Comparison of ENCODE assay signal across 8 mouse cellular contexts in the genomic region with DNA sequence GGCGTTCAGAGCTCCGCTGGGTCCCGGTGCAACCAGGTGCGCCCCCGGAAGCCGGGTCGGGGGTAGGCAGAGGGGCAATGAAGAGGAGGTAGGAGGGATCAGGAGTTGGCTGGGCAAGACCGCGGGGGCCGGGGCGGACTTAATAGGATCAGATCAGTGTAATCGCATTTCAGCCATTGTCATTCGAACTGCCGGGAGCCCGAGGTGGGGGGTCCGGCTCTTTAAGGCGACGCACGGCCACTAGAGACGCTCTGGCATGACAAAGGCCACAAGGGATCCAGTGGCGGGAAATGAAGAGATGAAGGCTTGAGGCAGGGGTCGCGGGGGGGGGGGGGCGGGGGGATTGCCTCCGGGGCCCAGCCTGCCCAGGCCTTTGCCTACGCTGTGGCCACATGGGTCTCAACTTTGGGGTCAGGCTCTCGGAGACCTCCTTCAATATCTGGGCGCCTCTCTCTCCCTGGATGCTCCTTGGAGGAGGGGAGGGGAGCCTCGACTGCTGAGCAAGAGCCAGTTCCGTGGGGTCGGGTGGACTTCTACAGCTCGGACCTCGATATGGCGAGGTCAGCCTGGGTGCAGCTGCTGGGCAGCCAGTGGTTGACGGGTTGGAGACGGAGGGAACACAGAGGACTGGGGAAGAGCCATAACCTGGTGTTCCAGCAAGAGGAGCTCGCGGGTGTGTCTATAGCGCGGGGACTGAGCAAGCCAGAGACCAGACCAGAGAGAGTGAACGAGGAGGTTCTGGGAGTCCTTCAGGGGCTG. TPM values are rescaled to one million over a fixed set of nuclear protein-coding genes. Genes with fewer than 3 reads are reported as not detected.
A peak's percentile ranks its signal among the peaks of the same experiment; 100 is the strongest.
DNase-seq lines count a peak whose midpoint lies in the region; ATAC-seq lines count a peak whose summit lies in the region.

No protein-coding gene starts in this region.

- H3K27me3 ChIP-seq in heart, embryonic 16.5 days (ENCODE audit: control insufficient read depth, insufficient read depth, low read length), result peaks cover 96% of the 10 kb centered on the region
- peaks cover 100% of the 10 kb centered on the region for H3K27me3 ChIP-seq in limb, embryonic 10.5 days (ENCODE audit: low read depth, poor library complexity, severe bottlenecking)
- peaks cover 89% of the 10 kb centered on the region for H3K27me3 ChIP-seq in neural tube, embryonic 13.5 days

- H3K27ac ChIP-seq in heart, embryonic 16.5 days (ENCODE audit: low read length), result no peak overlapping the region
- H3K27ac ChIP-seq in limb, embryonic 10.5 days, result peak overlapping the region; percentile 76
- no peak overlapping the region for H3K27ac ChIP-seq in neural tube, embryonic 13.5 days (replicated peaks)

- under 1% methylated on average over 38 of the region's 41 CpGs for WGBS in heart, embryonic 16.5 days
- WGBS in limb, embryonic 10.5 days, result 2% methylated on average over 39 of the region's 41 CpGs
- WGBS in neural tube, embryonic 13.5 days, result 2% methylated on average over 40 of the region's 41 CpGs

- H3K4me2 ChIP-seq in heart, embryonic 16.5 days (ENCODE audit: low read depth, low read length), result peak overlapping the region; percentile 47
- peak overlapping the region; percentile 50 for H3K4me2 ChIP-seq in neural tube, embryonic 13.5 days

- H3K4me1 ChIP-seq in heart, embryonic 16.5 days (ENCODE audit: control insufficient read depth, insufficient read depth, low read length), result peaks cover 14% of the 10 kb centered on the region
- H3K4me1 ChIP-seq in limb, embryonic 10.5 days, result peaks cover 68% of the 10 kb centered on the region
- peaks cover 68% of the 10 kb centered on the region for H3K4me1 ChIP-seq in neural tube, embryonic 13.5 days (replicated peaks)

- no peaks in the 10 kb centered on the region for H3K36me3 ChIP-seq in heart, embryonic 16.5 days (ENCODE audit: control insufficient read depth, insufficient read depth)
- no peaks in the 10 kb centered on the region for H3K36me3 ChIP-seq in limb, embryonic 10.5 days
- no peaks in the 10 kb centered on the region for H3K36me3 ChIP-seq in neural tube, embryonic 13.5 days

- ATAC-seq in heart, embryonic 16.5 days (replicated peaks; ENCODE audit: extremely low read depth, insufficient read depth, low FRiP score), result no peak
- ATAC-seq in neural tube, embryonic 13.5 days (ENCODE audit: low read depth), result no peak

- no peaks in the 10 kb centered on the region; the same call in 1 of the 2 replicates for H3K9me3 ChIP-seq in heart, embryonic 16.5 days (replicated peaks; ENCODE audit: control insufficient read depth, low read length)
- no peaks in the 10 kb centered on the region for H3K9me3 ChIP-seq in limb, embryonic 10.5 days (replicated peaks)
- H3K9me3 ChIP-seq in neural tube, embryonic 13.5 days, result no peaks in the 10 kb centered on the region

- H3K9ac ChIP-seq in heart, embryonic 16.5 days (ENCODE audit: low read length), result no peak overlapping the region
- peak overlapping the region; percentile 51 for H3K9ac ChIP-seq in neural tube, embryonic 13.5 days

- DNase-seq in heart, adult 11 months, result no peak
- DNase-seq in embryo, embryonic 9.5 days (ENCODE audit: extremely low spot score), result peak; percentile 73
- DNase-seq in limb, embryonic 10.5 days (ENCODE audit: low spot score), result peak; percentile 62
- DNase-seq in right cerebral cortex, adult 18-20 months, result no peak
- no peak for DNase-seq in urinary bladder, postnatal 25 days (ENCODE audit: low spot score)
- no peak for DNase-seq in ovary, postnatal 10 days (ENCODE audit: low spot score)

- peak overlapping the region; percentile 35 for H3K4me3 ChIP-seq in heart, embryonic 16.5 days (ENCODE audit: low read length)
- peak overlapping the region; percentile 50 for H3K4me3 ChIP-seq in limb, embryonic 10.5 days
- H3K4me3 ChIP-seq in neural tube, embryonic 13.5 days, result peak overlapping the region; percentile 16

RNA-seq across cellular contexts. Expression of gene Gbx2, which starts 7.9 kb away (rescaled TPM):
- polyA plus RNA-seq in heart, embryonic 16.5 days (2015; fragmentation: Nextera tagmentation; extraction: Ambion mirVana), result not detected in 2 replicates
- 5.3 and 9.5 TPM in 2 replicates for polyA plus RNA-seq in limb, embryonic 10.5 days (2016; fragmentation: Nextera tagmentation; extraction: Ambion mirVana)
- 42.7 and 44.6 TPM in 2 replicates for polyA plus RNA-seq in neural tube, embryonic 13.5 days (2015; fragmentation: Nextera tagmentation; extraction: Ambion mirVana)

Comparison
In these comparisons a context has a peak if more than half of its experiments do, and no peak if none do; other contexts are left out.
1. DNase-seq: peak in embryo, embryonic 9.5 days (single experiment) and limb, embryonic 10.5 days (single experiment); none in heart, adult 11 months (single experiment), right cerebral cortex, adult 18-20 months (single experiment), urinary bladder, postnatal 25 days (single experiment) and ovary, postnatal 10 days (single experiment).
2. Peak in every context shown above with its lines, with median percentiles within 50 percentile points of each other: H3K4me3 ChIP-seq.